Mouse (Mus musculus) olfactory bulb, adult 2 months (tissue): ENCODE measurements around the gene Adgrf3.

Experiments
- CTCF ChIP-seq: fragments of 200-500 bp; IDR thresholded peaks from 2 replicates; pipeline ENCODE4 v1.5.1; 2012; ENCODE audit warnings: low read depth, mild to moderate bottlenecking, low read length, moderate library complexity; ENCODE audit not compliant: insufficient read depth
- POLR2A ChIP-seq: fragments of 200-500 bp; IDR thresholded peaks from 2 replicates; pipeline ENCODE4 v1.6.1; 2012; ENCODE audit warnings: mild to moderate bottlenecking, low read depth, low read length, moderate library complexity; ENCODE audit not compliant: insufficient read depth

GRCm38 (mm10) chr5:30207276-30207675, 1.8 kb upstream of the Adgrf3 start:
- TF ChIP-seq CTCF = no peak
- TF ChIP-seq POLR2A = no peak
